Mouse (Mus musculus) limb, embryonic 10.5 days (tissue): ENCODE measurements around the gene BC005624. TPM values are rescaled to one million over a fixed set of nuclear protein-coding genes. Genes with fewer than 3 reads are reported as not detected.
"Not testable (repeated sequence)": the region's sequence is repeated elsewhere in the genome, so short reads cannot be mapped to it uniquely, and the experiment has no call there.

Experiments used
- DNase-seq: peaks from one replicate; pipeline ENCODE4 v3.0.0-alpha.2; 2017; ENCODE audit warnings: low spot score
- H3K27ac ChIP-seq: fragments of 300-500 bp; sonication (generic); 2 replicates; pipeline ENCODE4 v1.5.1; 2016; ENCODE audit warnings: mild to moderate bottlenecking
- H3K27me3 ChIP-seq: fragments of 300-500 bp; sonication (generic); 2 replicates; pipeline ENCODE4 v1.6.1; 2016; ENCODE audit warnings: low read depth, mild to moderate bottlenecking; ENCODE audit not compliant: poor library complexity, severe bottlenecking
- H3K36me3 ChIP-seq: fragments of 300-500 bp; sonication (generic); 2 replicates; pipeline ENCODE4 v1.6.1; 2016; ENCODE audit warnings: mild to moderate bottlenecking, moderate library complexity
- H3K4me1 ChIP-seq: fragments of 300-500 bp; sonication (generic); 2 replicates; pipeline ENCODE4 v1.6.1; 2016
- H3K4me3 ChIP-seq: fragments of 300-500 bp; sonication (generic); 2 replicates; pipeline ENCODE4 v1.5.1; 2016; ENCODE audit warnings: mild to moderate bottlenecking, moderate library complexity
- H3K9me3 ChIP-seq: fragments of 300-500 bp; sonication (generic); replicated peaks from 2 replicates; pipeline ENCODE4 v1.6.1; 2016; ENCODE audit warnings: mild to moderate bottlenecking
- WGBS: fragments of 180-500 bp; shearing (Covaris S2); methylation state at CpG from one replicate; pipeline ENCODE4 v1.1.7; 2016; 5-methylcytosine and 5-hydroxymethylcytosine counted together
- polyA plus RNA-seq: library from polyadenylated mRNA; unstranded; fragments of >200 nt; fragmentation: Nextera tagmentation; extraction: Ambion mirVana; gene quantifications from 2 replicates; pipeline ENCODE4 v1.2.1, GENCODE M21; 2016

BC005624 gene
- polyA plus RNA-seq, 1 experiment from 2014 or later: 50.5 TPM

DNA sequence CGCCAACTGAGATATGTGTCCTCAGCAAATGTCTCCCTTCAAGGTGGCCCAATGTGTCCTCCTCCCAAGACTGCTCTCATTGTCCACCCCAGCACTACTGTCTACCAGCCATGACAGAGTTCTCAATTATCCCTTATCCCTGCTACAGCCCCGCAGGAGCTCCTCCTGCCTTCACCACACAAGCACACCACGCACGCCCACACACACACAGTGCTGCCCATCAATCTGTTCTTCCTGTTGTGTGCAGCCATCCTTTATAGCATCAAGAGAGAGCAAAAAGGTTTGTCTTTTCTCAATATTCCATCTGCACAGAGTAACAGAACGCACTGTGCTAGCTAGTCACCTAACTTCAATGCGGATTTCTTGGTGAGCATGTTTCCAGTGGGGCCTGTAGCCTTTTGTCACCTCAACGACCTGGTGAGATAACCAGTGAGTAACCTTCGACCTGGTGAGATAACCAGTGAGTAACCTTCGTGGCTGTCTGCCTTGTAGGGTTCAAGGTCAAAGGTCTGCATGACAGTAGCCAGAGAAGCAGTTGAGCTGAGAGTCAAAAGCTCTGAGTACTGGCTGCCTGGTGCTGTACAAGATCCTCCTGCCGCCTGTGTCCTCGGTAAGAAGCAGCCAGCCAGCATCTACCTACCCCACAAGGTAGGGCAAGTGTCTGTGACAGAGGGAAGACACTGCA lies 19.3 kb downstream of the BC005624 start:
- Histone ChIP-seq H3K27me3 (no peaks in the 10 kb centered on the region), H3K4me1 (peaks cover 27% of the 10 kb centered on the region), H3K4me3 (no peak overlapping the region), H3K36me3 (peaks cover 87% of the 10 kb centered on the region), H3K27ac (no peak overlapping the region), H3K9me3 (no peaks in the 10 kb centered on the region)
- DNase-seq: no peak
- 91% methylated on average over 11 of the region's 11 CpGs for WGBS

DNA sequence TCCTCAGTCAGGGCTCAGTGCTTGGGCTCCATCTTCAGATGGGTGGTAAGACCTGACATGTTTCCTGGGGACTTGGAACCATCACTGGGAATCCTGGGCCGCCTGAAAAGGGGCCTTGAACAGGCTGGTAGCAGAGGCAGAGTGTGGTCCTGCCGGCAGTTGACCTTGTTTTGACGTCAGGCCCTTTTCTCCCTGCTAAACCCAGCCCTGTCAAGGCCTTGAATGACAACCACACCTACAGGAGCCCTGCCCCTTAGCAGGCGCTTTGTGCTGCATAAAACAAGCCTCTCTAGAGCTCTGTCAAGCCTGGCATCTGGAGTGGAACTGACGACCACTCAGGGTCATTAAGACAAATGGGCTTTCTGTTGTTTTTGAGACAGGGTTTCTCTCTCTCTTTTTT lies 22.1 kb downstream of the BC005624 start:
- H3K27me3 ChIP-seq: no peaks in the 10 kb centered on the region
- H3K4me3 ChIP-seq: no peak overlapping the region
- peaks cover 15% of the 10 kb centered on the region for H3K4me1 ChIP-seq
- no peak for DNase-seq
- H3K27ac ChIP-seq: no peak overlapping the region
- 60% methylated on average over 5 of the region's 5 CpGs for WGBS
- peaks cover 100% of the 10 kb centered on the region for H3K36me3 ChIP-seq
- H3K9me3 ChIP-seq: no peaks in the 10 kb centered on the region

DNA sequence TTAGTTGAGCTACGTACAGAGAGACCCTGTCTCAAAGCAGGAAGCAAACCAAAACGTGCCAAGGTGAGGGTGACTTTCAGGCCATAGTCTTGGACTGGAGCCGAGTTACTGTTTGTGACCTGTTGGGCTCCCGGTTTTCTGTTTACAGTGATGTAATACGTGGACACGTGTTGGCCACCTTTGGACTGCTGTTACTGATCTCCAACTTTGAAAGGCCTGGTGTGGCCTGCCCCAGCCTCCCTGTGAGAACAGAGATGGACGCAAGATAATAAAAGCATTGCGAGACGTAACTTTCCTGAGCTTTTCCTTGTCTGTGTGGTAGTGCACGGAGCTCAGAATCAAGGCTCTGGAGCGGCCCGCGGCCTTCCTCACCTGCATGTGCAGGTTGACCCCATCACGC lies 23.3 kb downstream of the BC005624 start:
- WGBS: 92% methylated on average over 14 of the region's 14 CpGs
- Histone ChIP-seq H3K36me3 (peaks cover 97% of the 10 kb centered on the region), H3K4me1 (peaks cover 21% of the 10 kb centered on the region), H3K27me3 (no peaks in the 10 kb centered on the region), H3K4me3 (no peak overlapping the region), H3K9me3 (no peaks in the 10 kb centered on the region), H3K27ac (no peak overlapping the region)
- DNase-seq: no peak

DNA sequence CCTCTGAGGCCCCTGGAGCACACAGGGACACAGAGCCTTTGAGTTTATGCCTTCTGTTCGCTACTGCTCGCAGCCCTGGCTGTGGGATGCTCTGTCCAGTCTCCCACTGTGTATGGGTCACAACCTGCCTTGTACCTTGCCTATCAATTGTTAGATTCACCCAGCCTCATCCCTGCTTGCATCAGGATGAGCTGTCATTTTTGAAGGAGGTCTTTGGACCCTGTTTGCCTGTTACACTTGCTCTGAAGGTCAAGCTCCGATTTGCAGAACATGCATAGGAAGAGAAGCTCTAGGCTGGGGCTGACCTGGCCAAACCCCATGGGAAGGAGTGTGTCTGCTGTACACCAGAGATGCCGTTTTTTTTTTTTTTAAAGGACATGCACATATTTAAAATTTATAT lies 24.5 kb downstream of the BC005624 start:
- peaks cover 29% of the 10 kb centered on the region for H3K4me1 ChIP-seq
- no peak for DNase-seq
- H3K27me3 ChIP-seq: no peaks in the 10 kb centered on the region
- H3K36me3 ChIP-seq: peaks cover 85% of the 10 kb centered on the region
- 89% methylated on average over 4 of the region's 4 CpGs for WGBS
- H3K4me3 ChIP-seq: no peak overlapping the region
- H3K9me3 ChIP-seq: no peaks in the 10 kb centered on the region
- H3K27ac ChIP-seq: no peak overlapping the region

DNA sequence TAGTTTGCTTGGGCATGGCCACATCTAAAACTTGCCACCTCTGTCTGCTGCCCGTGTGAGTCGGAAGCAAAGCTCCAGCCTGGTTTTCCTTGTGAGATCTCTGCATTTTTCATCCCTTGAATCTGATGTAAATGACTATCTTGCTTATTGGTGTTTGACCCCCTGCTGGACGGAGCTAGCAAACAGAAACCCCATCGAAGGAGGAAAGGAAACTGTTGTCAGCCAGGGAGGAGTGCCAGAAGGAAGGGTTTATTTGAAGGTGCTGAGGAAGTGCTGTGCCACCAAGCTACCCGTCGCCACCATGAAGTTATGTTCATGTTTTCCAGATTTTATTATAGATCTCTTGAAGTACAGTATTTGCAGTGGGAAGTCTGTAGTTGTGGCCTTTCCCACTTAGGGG lies 27.2 kb downstream of the BC005624 start:
- Histone ChIP-seq H3K36me3 (peaks cover 58% of the 10 kb centered on the region), H3K4me3 (peak overlapping the region; percentile 93), H3K27me3 (no peaks in the 10 kb centered on the region), H3K9me3 (no peaks in the 10 kb centered on the region), H3K27ac (no peak overlapping the region), H3K4me1 (peaks cover 31% of the 10 kb centered on the region)
- no peak for DNase-seq
- WGBS: 71% methylated on average over 6 of the region's 6 CpGs

DNA sequence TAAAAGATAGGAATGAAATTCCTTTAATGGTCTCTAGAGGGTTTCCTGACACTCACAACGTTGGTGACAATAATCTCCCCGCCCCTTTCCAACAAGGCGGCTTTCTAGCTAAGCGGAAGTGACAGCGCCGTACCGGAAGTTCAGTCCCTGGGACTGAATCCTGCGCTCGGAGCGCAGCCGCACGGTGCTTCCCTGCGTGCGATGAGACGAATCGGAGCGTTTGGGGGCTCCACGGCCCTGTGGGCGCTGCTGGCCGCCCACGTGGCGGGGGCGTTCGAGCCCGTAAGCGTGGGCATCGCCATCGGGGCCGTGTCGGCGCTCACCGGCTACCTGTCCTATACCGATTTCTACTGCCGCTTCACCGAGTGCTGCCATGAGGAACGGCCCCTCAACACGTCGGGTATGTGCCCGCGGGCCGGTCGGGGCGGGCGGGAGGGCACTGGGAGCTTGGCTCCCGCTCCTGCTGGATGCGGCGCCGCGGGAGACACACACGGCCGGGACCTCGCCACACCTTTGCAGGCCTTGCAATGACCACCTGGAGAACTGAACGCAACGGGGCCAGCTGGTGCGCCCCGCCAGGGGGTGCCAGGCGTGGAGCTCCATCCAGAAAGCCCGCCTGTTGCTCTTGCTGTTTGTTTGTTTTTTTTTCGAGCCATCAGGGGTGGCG lies 29.0 kb downstream of the BC005624 start, which contains the start of gene Tor1b:
Gene Tor1b (plus strand): TSS at position 136 of the 667 bp plus-strand sequence.
- H3K36me3 ChIP-seq: peaks cover 40% of the 10 kb centered on the region
- peak; percentile 92 for DNase-seq
- no peaks in the 10 kb centered on the region for H3K27me3 ChIP-seq
- H3K27ac ChIP-seq: peak within 1 kb of the TSS; percentile 94
- peak within 1 kb of the TSS; percentile 93 for H3K4me3 ChIP-seq
- under 1% methylated on average over 60 of the region's 60 CpGs for WGBS
- H3K4me1 ChIP-seq: peaks cover 31% of the 10 kb centered on the region
- H3K9me3 ChIP-seq: no peaks in the 10 kb centered on the region

DNA sequence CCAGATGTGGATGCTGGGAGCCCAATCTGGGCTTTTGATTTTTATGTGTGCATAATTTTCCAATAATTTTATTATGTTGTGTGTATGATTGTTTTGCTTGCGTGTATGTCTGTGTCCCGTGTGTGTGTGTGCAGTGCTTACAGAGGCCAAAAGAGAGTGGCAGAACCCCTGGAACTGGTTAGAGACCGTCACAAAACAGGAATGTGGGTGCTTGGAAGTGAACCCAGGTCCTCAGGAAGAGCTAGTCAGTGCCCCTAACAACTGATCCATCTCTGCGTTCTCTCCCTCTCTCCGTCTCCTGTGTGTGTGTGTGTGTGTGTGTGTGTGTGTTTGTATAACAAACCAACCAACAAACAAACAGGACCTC lies 29.6 kb downstream of the BC005624 start:
- no peak for DNase-seq
- Histone ChIP-seq H3K27ac (peak overlapping the region; percentile 94), H3K4me3 (peak overlapping the region; percentile 93), H3K27me3 (no peaks in the 10 kb centered on the region), H3K4me1 (peaks cover 31% of the 10 kb centered on the region), H3K36me3 (peaks cover 35% of the 10 kb centered on the region), H3K9me3 (no peaks in the 10 kb centered on the region)
- 26% methylated on average over 5 of the region's 5 CpGs for WGBS

DNA sequence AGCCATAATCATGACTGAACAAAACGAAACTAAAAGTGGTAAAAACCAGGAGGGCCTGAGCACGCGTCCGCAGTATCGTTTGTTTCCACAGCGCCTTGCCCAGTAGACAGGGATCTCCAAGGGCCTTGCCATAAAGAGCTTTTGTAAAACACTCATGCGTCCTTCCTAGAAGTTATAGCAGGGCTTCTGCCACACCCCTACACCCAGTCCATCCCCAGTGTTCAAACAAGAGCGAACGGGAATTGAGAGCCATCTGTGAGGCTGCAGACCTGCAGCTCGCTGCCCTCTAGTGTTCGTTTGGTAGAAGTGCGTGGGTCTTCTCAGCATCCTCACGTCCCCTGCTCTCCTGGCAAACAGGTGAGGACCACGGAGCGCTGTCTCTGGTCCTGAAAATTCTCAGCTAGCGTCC lies 39.4 kb downstream of the BC005624 start:
- no peaks in the 10 kb centered on the region for H3K9me3 ChIP-seq
- H3K4me1 ChIP-seq: peaks cover 2% of the 10 kb centered on the region; the same call in 1 of the 2 replicates
- peak; percentile 83 for DNase-seq
- peak overlapping the region; percentile 30 for H3K4me3 ChIP-seq
- H3K36me3 ChIP-seq: no peaks in the 10 kb centered on the region
- H3K27me3 ChIP-seq: no peaks in the 10 kb centered on the region
- H3K27ac ChIP-seq: no peak overlapping the region
- WGBS: 34% methylated on average over 16 of the region's 16 CpGs

DNA sequence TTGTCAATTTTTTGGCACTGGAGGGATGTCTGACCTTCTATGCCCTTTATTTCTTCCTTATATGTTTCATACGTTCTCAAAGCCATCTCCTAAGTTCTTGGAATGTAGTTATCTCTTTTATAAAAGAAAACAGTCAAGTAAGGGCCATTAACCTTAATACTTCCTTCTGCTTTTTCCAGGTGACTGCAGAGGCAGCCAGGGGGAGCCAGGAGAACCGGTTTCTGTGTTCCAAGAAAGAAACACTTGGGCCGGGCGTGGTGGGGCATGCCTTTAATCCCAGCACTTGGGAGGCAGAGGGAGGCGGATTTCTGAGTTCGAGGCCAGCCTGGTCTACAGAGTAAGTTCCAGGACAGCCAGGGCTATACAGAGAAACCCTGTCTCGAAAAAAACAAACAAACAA lies 39.9 kb downstream of the BC005624 start:
- H3K4me1 ChIP-seq, H3K36me3 ChIP-seq, H3K9me3 ChIP-seq, H3K27ac ChIP-seq, H3K27me3 ChIP-seq, DNase-seq, H3K4me3 ChIP-seq: not testable (repeated sequence)
- 58% methylated on average over 7 of the region's 7 CpGs for WGBS

DNA sequence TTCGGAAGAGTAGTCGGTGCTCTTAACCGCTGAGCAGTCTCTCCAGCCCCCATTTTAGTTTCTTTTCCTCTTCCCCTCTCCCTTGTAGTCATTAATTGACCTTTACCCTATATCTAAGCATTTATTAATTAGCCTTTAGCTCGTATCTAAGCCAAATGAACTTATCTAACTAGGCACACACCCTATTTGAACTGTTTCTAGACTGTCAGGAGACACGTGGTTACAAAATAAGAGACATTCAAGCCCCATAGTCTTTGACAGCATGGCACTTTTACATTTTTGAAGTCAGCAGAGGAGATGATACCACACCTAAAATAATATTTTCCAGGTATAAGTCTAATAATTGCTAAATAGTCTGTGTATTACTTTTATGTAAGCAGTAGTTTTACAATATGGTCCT lies 40.4 kb downstream of the BC005624 start:
- 90% methylated on average over 5 of the region's 5 CpGs for WGBS
- Histone ChIP-seq H3K27ac (no peak overlapping the region), H3K4me1 (peaks cover 2% of the 10 kb centered on the region; the same call in 1 of the 2 replicates), H3K9me3 (no peaks in the 10 kb centered on the region), H3K27me3 (no peaks in the 10 kb centered on the region), H3K4me3 (no peak overlapping the region), H3K36me3 (no peaks in the 10 kb centered on the region)
- DNase-seq: no peak

DNA sequence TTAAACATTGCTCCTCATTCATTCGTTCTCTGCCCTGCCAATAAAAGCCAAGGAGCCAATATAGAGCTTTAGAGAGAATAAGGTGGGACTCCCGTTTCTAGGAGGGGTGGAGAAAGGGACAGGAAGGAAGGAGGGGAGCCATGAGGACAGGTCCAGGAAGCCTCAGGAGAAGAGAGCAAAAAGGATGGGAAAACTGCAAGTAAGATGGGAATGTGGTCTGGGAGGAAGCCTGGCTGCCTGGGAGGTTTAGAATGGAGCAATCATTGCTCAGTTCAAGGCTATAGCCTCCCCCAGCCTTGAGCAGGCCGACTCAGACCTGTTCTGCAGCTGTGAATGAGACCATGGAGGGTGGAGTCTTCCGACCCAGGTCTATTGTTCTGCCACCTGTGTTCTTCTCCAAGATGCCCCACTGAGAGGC lies 43.4 kb downstream of the BC005624 start:
- Histone ChIP-seq H3K27me3 (no peaks in the 10 kb centered on the region), H3K9me3 (no peaks in the 10 kb centered on the region), H3K4me1 (peaks cover 2% of the 10 kb centered on the region; the same call in 1 of the 2 replicates), H3K36me3 (no peaks in the 10 kb centered on the region), H3K27ac (no peak overlapping the region), H3K4me3 (no peak overlapping the region)
- DNase-seq: no peak
- WGBS: 50% methylated on average over 4 of the region's 4 CpGs

DNA sequence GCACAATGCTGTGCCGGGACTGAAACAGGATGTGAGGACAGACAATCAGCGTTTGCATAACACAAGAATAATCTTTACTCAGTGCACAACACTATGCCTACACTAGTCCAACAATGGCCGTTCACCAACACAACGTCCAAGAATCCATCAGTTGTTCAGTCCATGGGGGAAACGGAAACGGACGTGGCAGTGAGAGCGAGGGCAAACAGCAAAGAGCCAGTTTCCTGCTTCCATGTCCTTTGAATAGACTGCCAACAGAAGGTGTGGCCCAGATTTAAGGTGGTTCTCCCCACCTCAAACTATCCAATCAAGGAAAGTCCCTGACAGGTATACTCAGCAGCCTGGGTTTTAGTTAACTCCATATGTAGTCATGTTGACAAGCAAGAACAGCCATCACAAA lies 44.3 kb downstream of the BC005624 start:
- 92% methylated on average over 8 of the region's 8 CpGs for WGBS
- H3K9me3 ChIP-seq: no peaks in the 10 kb centered on the region
- DNase-seq: no peak
- peaks cover 2% of the 10 kb centered on the region; the same call in 1 of the 2 replicates for H3K4me1 ChIP-seq
- H3K27ac ChIP-seq: no peak overlapping the region
- no peaks in the 10 kb centered on the region for H3K36me3 ChIP-seq
- no peaks in the 10 kb centered on the region for H3K27me3 ChIP-seq
- no peak overlapping the region for H3K4me3 ChIP-seq

DNA sequence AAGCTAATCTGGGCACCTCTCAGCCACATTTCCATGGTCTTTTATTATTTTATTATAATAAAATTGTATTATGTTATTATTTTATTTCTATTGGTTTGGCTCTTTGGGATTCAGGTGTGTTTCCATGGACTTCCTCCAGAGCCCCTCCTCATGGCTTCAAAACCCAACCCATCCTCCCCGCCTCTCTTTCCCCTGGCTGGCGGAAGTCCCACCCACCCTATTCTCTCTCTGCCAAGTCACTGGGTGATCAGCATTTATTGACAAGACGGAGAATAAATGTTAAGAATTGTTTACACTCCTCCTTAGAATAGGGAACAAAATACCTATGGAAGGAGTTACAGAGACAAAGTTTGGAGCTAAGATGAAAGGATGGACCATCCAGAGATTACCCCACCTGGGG lies 45.2 kb downstream of the BC005624 start:
- H3K27me3 ChIP-seq: no peaks in the 10 kb centered on the region
- H3K4me3 ChIP-seq: no peak overlapping the region
- no peaks in the 10 kb centered on the region for H3K36me3 ChIP-seq
- WGBS: 81% methylated on average over 3 of the region's 3 CpGs
- no peak overlapping the region for H3K27ac ChIP-seq
- no peak for DNase-seq
- no peaks in the 10 kb centered on the region for H3K9me3 ChIP-seq
- no peaks in the 10 kb centered on the region for H3K4me1 ChIP-seq
